Mouse (Mus musculus): Measurements from ENCODE around the gene Wdr83. TPM values are rescaled to one million over a fixed set of nuclear protein-coding genes. Genes with fewer than 3 reads are reported as not detected.
A peak's percentile ranks its signal among the peaks of the same experiment; 100 is the strongest.
"Not testable (repeated sequence)": the region's sequence is repeated elsewhere in the genome, so short reads cannot be mapped to it uniquely, and the experiment has no call there.

Wdr83 gene
- polyA plus RNA-seq, 1 experiment from 2014 or later: 46.4 TPM

GRCm38 (mm10) chr8:85084633-85085032 is 3.5 kb upstream of the Wdr83 start:
- 85% methylated on average over 8 of the region's 8 CpGs for WGBS
- Histone ChIP-seq H3K4me3 (ENCODE audit: low read depth, low read length) (no peak overlapping the region), H3K4me2 (replicated peaks; ENCODE audit: low read depth, low read length) (peak overlapping the region; percentile 85; the same call in 1 of the 2 replicates), H3K36me3 (ENCODE audit: control insufficient read depth, insufficient read depth, low read length) (peaks cover 14% of the 10 kb centered on the region), H3K27ac (ENCODE audit: low read length) (no peak overlapping the region), H3K27me3 (ENCODE audit: control insufficient read depth, insufficient read depth, low read length) (no peaks in the 10 kb centered on the region), H3K9me3 (ENCODE audit: control insufficient read depth, low read depth, low read length) (no peaks in the 10 kb centered on the region), H3K9ac (replicated peaks; ENCODE audit: low read depth, low read length) (no peak overlapping the region), H3K4me1 (ENCODE audit: control insufficient read depth, insufficient read depth, low read length) (peaks cover 13% of the 10 kb centered on the region)
- no peak for ATAC-seq (ENCODE audit: insufficient number of reproducible peaks, insufficient read depth, low FRiP score, low read depth)

- Histone ChIP-seq H3K4me2 (replicated peaks; ENCODE audit: low read depth, low read length) (peak within 1 kb of the TSS; percentile 85), H3K4me3 (ENCODE audit: low read depth, low read length) (peak within 1 kb of the TSS; percentile 67), H3K9ac (replicated peaks; ENCODE audit: low read depth, low read length) (peak within 1 kb of the TSS; percentile 41), H3K27ac (ENCODE audit: low read length) (peak within 1 kb of the TSS; percentile 27; the same call in 1 of the 2 replicates), H3K9me3 (ENCODE audit: control insufficient read depth, low read depth, low read length) (no peaks in the 10 kb centered on the region), H3K4me1 (ENCODE audit: control insufficient read depth, insufficient read depth, low read length) (peaks cover 15% of the 10 kb centered on the region), H3K36me3 (ENCODE audit: control insufficient read depth, insufficient read depth, low read length) (peaks cover 21% of the 10 kb centered on the region), H3K27me3 (ENCODE audit: control insufficient read depth, insufficient read depth, low read length) (no peaks in the 10 kb centered on the region)
- WGBS: under 1% methylated on average over 30 of the region's 30 CpGs
- peak; percentile 87 for ATAC-seq (ENCODE audit: insufficient number of reproducible peaks, insufficient read depth, low FRiP score, low read depth)
These were observed 2.2 kb upstream of the Wdr83 start, which contains the start of gene Man2b1 for GRCm38 (mm10) chr8:85083108-85083813. Gene Man2b1, plus strand, starts transcription at chr8:85083270.

- H3K27ac ChIP-seq (ENCODE audit: low read length); H3K9ac ChIP-seq (replicated peaks; ENCODE audit: low read depth, low read length); H3K9me3 ChIP-seq (ENCODE audit: control insufficient read depth, low read depth, low read length); H3K4me3 ChIP-seq (ENCODE audit: low read depth, low read length); H3K27me3 ChIP-seq (ENCODE audit: control insufficient read depth, insufficient read depth, low read length); H3K4me2 ChIP-seq (replicated peaks; ENCODE audit: low read depth, low read length); ATAC-seq (ENCODE audit: insufficient number of reproducible peaks, insufficient read depth, low FRiP score, low read depth): not testable (repeated sequence)
- Histone ChIP-seq H3K36me3 (ENCODE audit: control insufficient read depth, insufficient read depth, low read length) (peaks cover 13% of the 10 kb centered on the region), H3K4me1 (ENCODE audit: control insufficient read depth, insufficient read depth, low read length) (peaks cover 15% of the 10 kb centered on the region)
- WGBS: 85% methylated on average over 4 of the region's 4 CpGs
These were observed 1.1 kb upstream of the Wdr83 start for GRCm38 (mm10) chr8:85082169-85082568.

- Histone ChIP-seq H3K9ac (replicated peaks; ENCODE audit: low read depth, low read length) (peak within 1 kb of the TSS; percentile 81), H3K4me3 (ENCODE audit: low read depth, low read length) (peak within 1 kb of the TSS; percentile 82), H3K36me3 (ENCODE audit: control insufficient read depth, insufficient read depth, low read length) (peaks cover 24% of the 10 kb centered on the region), H3K27ac (ENCODE audit: low read length) (peak within 1 kb of the TSS; percentile 72; the same call in 1 of the 2 replicates), H3K27me3 (ENCODE audit: control insufficient read depth, insufficient read depth, low read length) (no peaks in the 10 kb centered on the region), H3K4me1 (ENCODE audit: control insufficient read depth, insufficient read depth, low read length) (peaks cover 15% of the 10 kb centered on the region), H3K4me2 (replicated peaks; ENCODE audit: low read depth, low read length) (peak within 1 kb of the TSS; percentile 96), H3K9me3 (ENCODE audit: control insufficient read depth, low read depth, low read length) (no peaks in the 10 kb centered on the region)
- ATAC-seq (ENCODE audit: insufficient number of reproducible peaks, insufficient read depth, low FRiP score, low read depth): 0 out of 2 replicates have a peak, but pooled peaks have one; percentile 2
- under 1% methylated on average over 30 of the region's 30 CpGs for WGBS
These were observed 432 bp downstream of the Wdr83 start, which contains the start of gene Wdr83os for GRCm38 (mm10) chr8:85080532-85081215. Gene Wdr83os, plus strand, starts transcription at chr8:85080740.

- Histone ChIP-seq H3K27ac (ENCODE audit: low read length) (no peak overlapping the region), H3K4me2 (replicated peaks; ENCODE audit: low read depth, low read length) (peak overlapping the region; percentile 96), H3K9me3 (ENCODE audit: control insufficient read depth, low read depth, low read length) (no peaks in the 10 kb centered on the region), H3K36me3 (ENCODE audit: control insufficient read depth, insufficient read depth, low read length) (peaks cover 24% of the 10 kb centered on the region), H3K4me1 (ENCODE audit: control insufficient read depth, insufficient read depth, low read length) (peaks cover 15% of the 10 kb centered on the region), H3K27me3 (ENCODE audit: control insufficient read depth, insufficient read depth, low read length) (no peaks in the 10 kb centered on the region), H3K9ac (replicated peaks; ENCODE audit: low read depth, low read length) (peak overlapping the region; percentile 81), H3K4me3 (ENCODE audit: low read depth, low read length) (peak overlapping the region; percentile 82)
- ATAC-seq (ENCODE audit: insufficient number of reproducible peaks, insufficient read depth, low FRiP score, low read depth): no peak
- under 1% methylated on average over 25 of the region's 25 CpGs for WGBS
These were observed 933 bp downstream of the Wdr83 start for GRCm38 (mm10) chr8:85080214-85080531.

- WGBS: 0% methylated on average over 2 of the region's 2 CpGs
- H3K4me1 ChIP-seq (ENCODE audit: control insufficient read depth, insufficient read depth, low read length): peaks cover 13% of the 10 kb centered on the region
- no peaks in the 10 kb centered on the region for H3K9me3 ChIP-seq (ENCODE audit: control insufficient read depth, low read depth, low read length)
- no peak overlapping the region for H3K4me3 ChIP-seq (ENCODE audit: low read depth, low read length)
- no peak overlapping the region for H3K9ac ChIP-seq (replicated peaks; ENCODE audit: low read depth, low read length)
- H3K27ac ChIP-seq (ENCODE audit: low read length): no peak overlapping the region
- no peak overlapping the region for H3K4me2 ChIP-seq (replicated peaks; ENCODE audit: low read depth, low read length)
- H3K36me3 ChIP-seq (ENCODE audit: control insufficient read depth, insufficient read depth, low read length): peaks cover 42% of the 10 kb centered on the region
- H3K27me3 ChIP-seq (ENCODE audit: control insufficient read depth, insufficient read depth, low read length): no peaks in the 10 kb centered on the region
- 0 out of 2 replicates have a peak, but pooled peaks have one; percentile 35 for ATAC-seq (ENCODE audit: insufficient number of reproducible peaks, insufficient read depth, low FRiP score, low read depth)
These were observed 4.1 kb downstream of the Wdr83 start for GRCm38 (mm10) chr8:85076993-85077392.

GRCm38 (mm10) chr8:85076001-85076400 is 5.1 kb downstream of the Wdr83 start:
- Histone ChIP-seq H3K27me3 (ENCODE audit: control insufficient read depth, insufficient read depth, low read length) (no peaks in the 10 kb centered on the region), H3K27ac (ENCODE audit: low read length) (no peak overlapping the region), H3K9me3 (ENCODE audit: control insufficient read depth, low read depth, low read length) (no peaks in the 10 kb centered on the region), H3K4me2 (replicated peaks; ENCODE audit: low read depth, low read length) (no peak overlapping the region), H3K36me3 (ENCODE audit: control insufficient read depth, insufficient read depth, low read length) (peaks cover 42% of the 10 kb centered on the region), H3K4me1 (ENCODE audit: control insufficient read depth, insufficient read depth, low read length) (peaks cover 9% of the 10 kb centered on the region; the same call in 1 of the 2 replicates), H3K9ac (replicated peaks; ENCODE audit: low read depth, low read length) (no peak overlapping the region), H3K4me3 (ENCODE audit: low read depth, low read length) (no peak overlapping the region)
- ATAC-seq (ENCODE audit: insufficient number of reproducible peaks, insufficient read depth, low FRiP score, low read depth): no peak
- 79% methylated on average over 9 of the region's 9 CpGs for WGBS

- no peaks in the 10 kb centered on the region for H3K9me3 ChIP-seq (ENCODE audit: control insufficient read depth, low read depth, low read length)
- no peak overlapping the region for H3K27ac ChIP-seq (ENCODE audit: low read length)
- H3K9ac ChIP-seq (replicated peaks; ENCODE audit: low read depth, low read length): no peak overlapping the region
- H3K27me3 ChIP-seq (ENCODE audit: control insufficient read depth, insufficient read depth, low read length): no peaks in the 10 kb centered on the region
- no peak overlapping the region for H3K4me2 ChIP-seq (replicated peaks; ENCODE audit: low read depth, low read length)
- WGBS: 88% methylated on average over 10 of the region's 10 CpGs
- peaks cover 42% of the 10 kb centered on the region for H3K36me3 ChIP-seq (ENCODE audit: control insufficient read depth, insufficient read depth, low read length)
- H3K4me3 ChIP-seq (ENCODE audit: low read depth, low read length): no peak overlapping the region
- H3K4me1 ChIP-seq (ENCODE audit: control insufficient read depth, insufficient read depth, low read length): peaks cover 6% of the 10 kb centered on the region; the same call in 1 of the 2 replicates
- ATAC-seq (ENCODE audit: insufficient number of reproducible peaks, insufficient read depth, low FRiP score, low read depth): no peak
These were observed 6.5 kb downstream of the Wdr83 start for GRCm38 (mm10) chr8:85074617-85075016.
